Mouse (Mus musculus): ENCODE measurements at regions not wholly inside any gene's neighbourhood (a gene's known extent, or its start where the extent isn't known, plus 50 kb on each side); places are given as distances from the start of the nearest gene placed in this dataset.

DNA sequence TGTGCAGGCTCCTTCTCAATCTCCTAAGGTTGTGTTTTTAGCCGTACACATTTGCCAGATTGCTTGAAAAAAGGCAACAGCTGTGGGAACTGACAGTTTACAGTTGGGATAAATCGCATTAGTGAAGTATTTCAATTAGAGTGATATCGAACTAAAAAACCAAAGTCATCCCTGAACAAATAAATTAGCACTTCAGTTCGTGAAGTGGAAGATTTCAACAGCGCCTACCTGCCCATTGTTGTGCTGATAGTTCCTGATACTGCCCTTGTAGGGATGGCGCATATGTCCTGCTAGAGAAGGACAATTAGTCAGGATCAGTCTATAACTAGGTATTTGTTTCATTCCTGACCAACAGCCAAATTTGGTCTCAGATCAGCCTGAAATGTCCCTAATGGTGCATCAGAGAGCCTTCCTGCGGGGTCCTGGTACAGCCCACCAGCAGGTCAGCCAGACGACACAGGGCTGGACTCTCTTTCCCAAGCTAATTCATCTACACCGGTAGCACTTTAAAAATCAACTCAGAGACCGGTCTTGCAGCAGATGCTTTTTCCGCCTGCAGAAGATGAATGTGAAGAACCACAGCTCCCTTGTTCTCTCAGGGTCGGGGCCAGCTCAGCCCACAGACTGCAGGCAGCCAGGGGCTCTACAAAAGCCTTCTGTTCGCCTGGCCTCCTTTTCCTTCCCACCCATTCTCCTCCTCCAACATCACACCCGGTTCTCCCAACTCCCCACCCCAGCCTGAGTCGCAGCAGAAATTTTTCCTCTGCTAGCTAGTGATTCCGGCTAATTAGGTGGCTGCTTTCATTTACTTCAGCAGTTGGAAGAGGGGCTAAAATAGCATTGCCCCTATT, 146.1 kb downstream of the Psat1 start:
- peak; percentile 40 to 47 for DNase-seq

DNA sequence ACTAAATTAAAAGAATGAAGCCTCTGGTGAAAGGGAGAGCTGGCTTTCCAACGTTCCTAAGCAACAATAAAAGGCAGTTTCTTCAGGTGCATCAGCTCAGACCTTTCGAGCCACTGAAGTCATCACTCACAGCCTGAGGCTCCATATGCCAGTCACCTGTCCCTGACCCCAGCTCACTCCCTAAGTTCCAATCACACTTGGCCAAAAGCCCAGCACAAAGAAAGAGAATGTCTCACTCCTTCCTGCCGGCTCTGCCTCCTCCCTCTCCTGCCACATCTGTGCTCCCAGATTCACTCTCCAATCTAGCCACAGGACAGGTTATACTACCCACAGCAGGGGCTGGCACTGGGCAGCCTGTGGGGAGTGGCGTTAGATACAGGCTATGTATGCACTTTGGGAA, 150.7 kb downstream of the Psat1 start:
- DNase-seq = no peak

- DNase-seq = no peak
These were observed 155.2 kb downstream of the Psat1 start for GRCm38 (mm10) chr19:15791942-15792341.

GRCm38 (mm10) chr19:15791264-15791913, 155.7 kb downstream of the Psat1 start:
- no peak for DNase-seq

DNA sequence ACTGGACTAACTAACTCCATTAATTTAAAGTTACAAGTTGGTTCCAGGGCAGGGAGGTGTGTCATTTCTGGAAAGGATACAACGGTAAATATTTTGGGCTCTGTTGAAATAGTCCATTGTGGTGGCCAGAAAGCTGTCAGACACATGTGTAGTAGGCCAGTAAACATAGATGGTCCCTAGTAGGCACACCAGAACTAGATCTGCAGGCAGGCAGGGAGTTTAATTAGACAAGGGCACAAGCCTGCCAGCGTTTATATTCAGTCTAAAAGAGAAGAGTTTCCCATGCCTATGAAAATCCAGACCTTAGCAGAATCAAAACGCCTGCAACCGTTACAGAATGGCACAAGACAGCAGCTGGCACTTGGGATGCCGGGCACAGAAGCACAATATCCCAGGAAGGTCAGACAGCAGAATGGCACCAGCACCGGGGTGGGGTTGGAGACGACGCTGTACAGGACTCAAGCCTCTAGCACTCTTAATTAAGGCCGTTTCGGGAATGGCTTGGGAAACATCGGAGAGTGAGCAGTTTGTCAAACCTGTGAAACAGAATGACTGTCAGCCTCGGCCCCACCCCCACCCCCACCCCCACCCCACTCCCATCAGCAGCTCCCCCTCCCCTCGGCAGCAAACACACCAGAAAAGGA, 156.4 kb downstream of the Psat1 start:
- DNase-seq = no peak

DNA sequence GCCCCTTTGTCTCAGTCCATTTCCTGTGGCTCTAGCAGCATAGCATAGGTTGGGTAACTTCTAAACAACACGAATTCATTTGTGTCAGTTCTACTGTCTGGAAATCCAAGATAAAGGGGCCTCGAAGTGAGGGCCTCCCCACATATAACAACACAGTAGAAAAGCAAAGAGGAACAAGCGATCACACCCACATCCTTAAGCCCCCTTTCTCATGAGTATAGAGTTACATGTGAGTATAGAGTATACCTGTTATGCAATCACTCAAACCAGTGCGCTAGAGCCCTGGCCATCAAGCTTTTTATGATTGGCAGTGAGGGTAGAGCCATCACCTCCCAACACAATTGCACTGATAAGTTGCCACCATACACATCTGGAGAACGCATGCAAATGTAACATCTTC, 157.4 kb downstream of the Psat1 start:
- DNase-seq = no peak

DNA sequence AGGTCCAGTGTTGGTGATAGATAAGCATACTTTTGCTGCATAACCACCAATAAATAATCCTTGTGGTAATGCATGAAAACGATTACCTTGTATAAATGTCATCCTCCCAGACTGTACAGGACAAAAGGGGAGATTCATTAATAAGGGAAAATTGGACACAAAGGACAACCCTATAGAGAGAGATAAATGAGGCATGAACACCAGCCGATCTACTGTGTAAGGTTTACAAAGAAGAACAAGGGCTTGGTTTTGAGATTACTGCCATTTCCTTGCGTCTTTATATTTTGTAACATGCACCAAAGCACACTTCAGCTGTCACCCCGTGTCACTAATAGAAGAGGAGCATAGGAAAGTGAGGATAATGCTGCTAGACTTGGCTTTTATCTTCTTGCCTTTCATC, 162.5 kb downstream of the Psat1 start:
- DNase-seq = no peak

GRCm38 (mm10) chr19:15769651-15770050, 177.5 kb downstream of the Psat1 start:
- no peak for DNase-seq

GRCm38 (mm10) chr19:15761086-15761485, 186.1 kb downstream of the Psat1 start:
- no peak for DNase-seq

- DNase-seq = no peak
These were observed 201.9 kb downstream of the Psat1 start for GRCm38 (mm10) chr19:15745026-15745777.

DNA sequence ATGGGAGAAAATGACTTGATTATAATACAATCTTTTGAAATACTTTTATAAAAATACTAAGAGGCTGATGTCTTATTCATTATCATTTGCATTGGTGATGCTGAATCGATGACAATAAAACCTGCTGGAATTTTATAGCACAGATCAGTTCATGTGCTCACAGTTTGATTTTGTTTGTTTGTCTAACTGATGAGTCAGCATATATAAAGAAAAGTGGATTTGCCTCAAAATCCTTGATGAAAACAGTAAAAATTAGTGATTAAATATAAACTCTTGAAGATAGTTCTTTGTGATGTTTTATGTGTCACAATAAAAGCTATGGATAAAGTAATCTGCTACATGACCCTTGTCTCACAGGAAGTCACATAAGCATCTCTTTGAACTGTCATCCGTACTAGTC, 210.9 kb downstream of the Psat1 start:
- no peak for DNase-seq

- DNase-seq = no peak
These were observed 220.2 kb downstream of the Psat1 start for GRCm38 (mm10) chr19:15726785-15727406.

DNA sequence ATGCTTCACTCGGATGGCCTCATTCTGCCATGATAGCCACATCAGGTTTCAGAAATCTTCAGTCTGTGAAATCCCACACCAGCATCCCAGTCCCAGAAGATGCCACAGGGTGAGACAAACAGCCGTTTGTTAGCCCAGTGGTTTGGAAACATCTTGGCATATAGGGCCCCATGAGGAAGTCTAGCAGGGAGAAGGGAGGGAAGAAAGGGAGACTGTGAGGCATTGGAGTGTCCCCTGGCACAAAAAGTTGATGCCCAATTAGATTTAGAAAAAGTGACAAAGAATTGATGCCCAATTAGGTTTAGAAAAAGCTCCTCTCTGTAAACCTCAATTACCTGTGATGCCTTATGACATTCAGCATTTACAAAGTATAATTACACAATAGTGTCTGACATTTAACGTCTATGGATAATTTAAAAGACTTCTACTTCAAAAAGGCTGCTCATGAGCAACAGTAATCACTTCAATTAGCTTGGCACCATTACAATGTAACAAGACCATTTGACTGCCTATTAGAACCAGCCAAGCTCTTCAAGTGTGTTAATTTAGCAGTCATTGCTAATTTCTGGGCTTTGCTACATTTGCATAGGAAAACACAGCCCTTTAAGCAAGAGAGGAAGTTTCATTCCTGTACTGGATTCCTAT, 254.6 kb downstream of the Psat1 start:
- DNase-seq = no peak

- peak in 1 of 2 experiments; percentile 47 for DNase-seq
These were observed 277.1 kb downstream of the Psat1 start for GRCm38 (mm10) chr19:15669996-15670395.

DNA sequence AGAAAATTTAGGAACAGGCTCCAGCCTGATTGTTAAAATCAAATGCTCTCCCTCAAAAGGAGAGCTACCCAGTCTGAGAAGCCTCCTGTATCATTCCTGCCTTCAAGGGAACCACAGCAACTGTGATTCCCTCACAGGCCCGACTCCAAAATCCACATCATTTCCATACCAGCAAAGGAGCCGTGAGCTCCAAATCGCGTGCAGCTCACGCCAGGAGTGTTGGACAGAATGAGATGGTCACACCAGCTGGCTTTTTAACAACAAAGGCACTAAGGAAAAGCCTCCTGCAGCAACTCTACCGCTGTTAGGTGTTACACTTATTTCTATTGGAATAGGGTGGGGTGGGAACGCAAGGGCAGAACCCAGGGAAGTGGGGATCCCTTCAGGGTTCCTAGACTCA, 277.6 kb downstream of the Psat1 start:
- peak; percentile 23 to 33 for DNase-seq

DNA sequence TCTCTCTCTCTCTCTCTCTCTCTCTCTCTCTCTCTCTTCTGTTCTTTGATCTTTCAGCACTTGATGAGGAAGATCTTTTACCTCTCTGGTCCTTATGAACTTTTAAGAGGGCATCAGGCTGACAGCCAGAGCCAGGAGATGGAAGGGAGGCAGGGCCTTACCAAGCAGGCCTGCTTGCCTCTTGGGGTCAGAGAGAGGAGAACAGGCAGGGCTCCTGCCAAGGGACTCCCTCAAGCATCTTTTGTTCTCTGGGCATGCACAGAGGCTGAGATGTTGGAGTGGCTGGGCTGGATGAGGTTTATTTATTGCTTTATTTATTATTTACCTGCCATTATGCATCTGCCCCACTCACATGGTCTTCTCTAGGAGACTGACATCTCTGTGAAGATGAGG, 278.5 kb downstream of the Psat1 start:
- no peak for DNase-seq

- peak; percentile 73 to 77 for DNase-seq
These were observed 279.1 kb downstream of the Psat1 start for GRCm38 (mm10) chr19:15667889-15668623.

DNA sequence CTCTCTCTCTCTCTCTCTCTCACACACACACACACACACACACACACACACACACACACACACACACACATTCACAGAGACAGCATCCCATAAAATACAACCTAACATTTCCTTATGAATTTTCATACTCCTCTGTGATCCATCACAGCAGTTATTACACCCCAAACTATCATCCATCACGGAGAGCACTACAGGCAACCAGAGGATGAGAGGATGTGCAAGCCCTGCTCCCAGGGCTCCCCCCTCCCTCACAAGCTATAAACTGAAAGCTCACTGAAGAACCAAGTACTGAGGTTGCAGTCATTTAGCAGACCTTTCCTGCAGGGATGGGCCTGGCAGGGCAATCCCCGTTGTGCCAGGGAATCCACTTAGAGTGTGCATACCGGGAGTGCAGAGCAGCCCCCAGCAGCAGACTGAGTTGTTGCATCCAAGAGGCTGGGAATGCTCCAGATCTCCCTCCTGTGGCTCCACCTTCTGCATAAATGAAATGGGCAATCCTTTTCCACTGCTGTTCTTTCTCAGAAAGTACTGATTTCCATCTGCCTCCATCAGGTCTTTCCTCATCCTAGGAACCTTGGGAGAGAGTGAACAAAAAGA, 283.4 kb downstream of the Psat1 start:
- peak; percentile 21 to 43 for DNase-seq

DNA sequence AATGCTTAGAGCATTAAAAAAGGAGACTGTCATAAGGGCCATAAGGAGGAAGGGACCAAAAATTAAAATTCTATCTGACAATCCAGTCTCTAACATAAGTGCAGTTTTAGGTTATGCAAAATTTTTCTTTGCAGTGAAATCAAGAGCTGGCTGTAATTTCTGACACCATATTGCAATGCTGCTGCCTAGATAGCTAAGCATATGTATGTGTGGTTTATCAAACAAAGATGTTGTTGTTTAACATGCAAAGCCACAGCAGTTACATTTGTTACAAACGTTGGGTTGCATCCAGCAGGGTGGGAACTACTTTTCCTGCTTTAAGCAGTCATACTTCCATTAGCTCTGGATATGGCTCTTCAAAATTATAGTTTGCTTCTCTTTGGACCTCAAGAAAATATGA, 288.5 kb downstream of the Psat1 start:
- DNase-seq = no peak

DNA sequence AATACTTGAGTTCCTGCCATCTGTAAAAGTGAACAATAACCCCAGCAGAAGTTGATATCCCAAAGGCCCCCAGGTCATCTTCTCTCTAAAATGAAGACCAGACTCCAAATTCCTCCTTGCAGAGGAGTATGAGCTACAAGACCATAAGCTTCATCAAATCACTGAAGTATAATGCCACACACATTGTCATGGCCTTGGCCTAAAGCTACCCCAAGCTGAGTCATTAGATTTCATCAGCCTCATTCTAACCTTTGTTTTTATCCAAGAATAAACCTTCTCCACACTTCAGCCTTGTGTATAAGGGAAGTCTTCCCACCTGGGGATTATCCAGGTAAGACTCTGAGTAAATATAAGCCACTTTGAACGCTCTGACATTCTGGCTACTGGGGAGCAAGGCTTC, 289.3 kb downstream of the Psat1 start:
- DNase-seq = no peak

GRCm38 (mm10) chr19:15649368-15649767, 297.8 kb downstream of the Psat1 start:
- DNase-seq = peak in 1 of 2 experiments; percentile 26

All from cerebellum, postnatal 25 days (tissue).